Mouse (Mus musculus) spleen, adult 2 months (tissue): ENCODE results near the gene Peg3. TPM values are rescaled to one million over a fixed set of nuclear protein-coding genes. Genes with fewer than 3 reads are reported as not detected.

ENCODE experiments used
- DNase-seq, 2 experiments: peaks; one replicate each; pipeline versions ENCODE4 v3.0.0 to v3.0.0-alpha.2; 2012 to 2021; ENCODE audit warnings: low spot score in 2 of 2, low read depth in 1 of 2
- H3K27ac ChIP-seq: fragments of 200-500 bp; 2 replicates; pipeline ENCODE4 v1.5.1; 2012; ENCODE audit warnings: low read length, inconsistent platforms; ENCODE audit not compliant: insufficient read depth
- H3K27me3 ChIP-seq: fragments of 200-500 bp; 2 replicates; pipeline ENCODE4 v1.6.1; 2012; ENCODE audit warnings: mild to moderate bottlenecking, moderate library complexity, low read length, inconsistent platforms; ENCODE audit not compliant: control insufficient read depth, insufficient read depth
- H3K36me3 ChIP-seq: fragments of 200-500 bp; 2 replicates; pipeline ENCODE4 v1.6.1; 2012; ENCODE audit warnings: mild to moderate bottlenecking, low read length, inconsistent platforms; ENCODE audit not compliant: control insufficient read depth, insufficient read depth
- H3K4me1 ChIP-seq: fragments of 200-500 bp; 2 replicates; pipeline ENCODE4 v1.6.1; 2011; ENCODE audit warnings: inconsistent platforms; ENCODE audit not compliant: control insufficient read depth, insufficient read depth, insufficient read length
- H3K4me3 ChIP-seq: fragments of 200-500 bp; 2 replicates; pipeline ENCODE4 v1.5.1; 2011; ENCODE audit warnings: mild to moderate bottlenecking, inconsistent platforms; ENCODE audit not compliant: insufficient read depth, insufficient read length; ENCODE audit errors: extremely low read depth
- CTCF ChIP-seq: fragments of 200-500 bp; IDR thresholded peaks from 2 replicates; pipeline ENCODE4 v1.5.1; 2011; ENCODE audit warnings: mild to moderate bottlenecking, inconsistent platforms; ENCODE audit not compliant: insufficient read depth, insufficient read length, insufficient replicate concordance; ENCODE audit errors: extremely low read depth
- POLR2A ChIP-seq: fragments of 200-500 bp; IDR thresholded peaks from 2 replicates; pipeline ENCODE4 v1.6.1; 2011; ENCODE audit warnings: low read depth, low read length, inconsistent platforms
- WGBS: fragments of 180-500 bp; shearing (Covaris S2); methylation state at CpG from one replicate; pipeline ENCODE4 v1.1.7; 2018; 5-methylcytosine and 5-hydroxymethylcytosine counted together
- polyA plus RNA-seq: library from polyadenylated mRNA; depleted of rRNA; stranded (reverse); fragments of >200 nt; gene quantifications from 2 replicates; pipeline ENCODE4 v1.2.3, GENCODE M21; 2012; rRNA removed

Peg3 gene
- polyA plus RNA-seq, 1 experiment = 0.64 TPM

- no peak overlapping the region for H3K27ac ChIP-seq
- no peak for TF ChIP-seq CTCF
- no peak for TF ChIP-seq POLR2A
- H3K27me3 ChIP-seq = no peaks in the 10 kb centered on the region
- no peak for DNase-seq
- H3K4me1 ChIP-seq = no peaks in the 10 kb centered on the region
- 82% methylated on average over 3 of the region's 3 CpGs for WGBS
- H3K4me3 ChIP-seq = no peak overlapping the region
- no peaks in the 10 kb centered on the region for H3K36me3 ChIP-seq
These were observed 63.5 kb downstream of the Peg3 start for GRCm38 (mm10) chr7:6666726-6667125.

- TF ChIP-seq POLR2A (no peak), CTCF (no peak)
- Histone ChIP-seq H3K36me3 (no peaks in the 10 kb centered on the region), H3K27ac (no peak overlapping the region), H3K4me3 (no peak overlapping the region), H3K27me3 (no peaks in the 10 kb centered on the region), H3K4me1 (no peaks in the 10 kb centered on the region)
- DNase-seq = no peak
- 84% methylated on average over 7 of the region's 7 CpGs for WGBS
These were observed 66.8 kb downstream of the Peg3 start for GRCm38 (mm10) chr7:6663430-6663829.

- Histone ChIP-seq H3K36me3 (no peaks in the 10 kb centered on the region), H3K4me3 (no peak overlapping the region), H3K4me1 (no peaks in the 10 kb centered on the region), H3K27me3 (no peaks in the 10 kb centered on the region), H3K27ac (no peak overlapping the region)
- no peak for DNase-seq
- 22% methylated on average over 2 of the region's 2 CpGs for WGBS
- TF ChIP-seq CTCF (no peak), POLR2A (no peak)
These were observed 70.6 kb downstream of the Peg3 start for GRCm38 (mm10) chr7:6659605-6660004.

GRCm38 (mm10) chr7:6658606-6659005, 71.6 kb downstream of the Peg3 start:
- Histone ChIP-seq H3K4me1 (no peaks in the 10 kb centered on the region), H3K27ac (no peak overlapping the region), H3K27me3 (no peaks in the 10 kb centered on the region), H3K36me3 (no peaks in the 10 kb centered on the region), H3K4me3 (no peak overlapping the region)
- no peak for DNase-seq
- 92% methylated on average over 7 of the region's 7 CpGs for WGBS
- TF ChIP-seq POLR2A (no peak), CTCF (no peak)

Other genes starting within 250 kb of the Peg3 start
- not detected in 2 replicates for gene Olfr5, start 243.5 kb downstream of the Peg3 start, polyA plus RNA-seq
- gene Olfr1347, start 230.7 kb downstream of the Peg3 start, polyA plus RNA-seq = not detected in 2 replicates
- gene Olfr1348, start 221.7 kb downstream of the Peg3 start, polyA plus RNA-seq = not detected in 2 replicates
- not detected in 2 replicates for gene Olfr1349, start 207.5 kb downstream of the Peg3 start, polyA plus RNA-seq
- gene Olfr1350, start 165.6 kb downstream of the Peg3 start, polyA plus RNA-seq = not detected in 2 replicates
- 0.02 TPM in 2 replicates for gene Zim1, start 34.0 kb downstream of the Peg3 start, polyA plus RNA-seq
- gene Usp29, start 147 bp upstream of the Peg3 start, polyA plus RNA-seq = not detected in 2 replicates